Mouse (Mus musculus) monocyte, adult 5-6 weeks (primary cell): ENCODE data around the gene Tmem222. TPM values are rescaled to one million over a fixed set of nuclear protein-coding genes. Genes with fewer than 3 reads are reported as not detected.

Experiments used
- ATAC-seq: fragments of 153-309, 156-312 bp; replicated peaks from 2 replicates; pipeline ENCODE4 v1.8.0; 2017; ENCODE audit warnings: mild to moderate bottlenecking; ENCODE audit not compliant: low TSS enrichment, insufficient number of reproducible peaks, severe bottlenecking, poor library complexity, low FRiP score
- total RNA-seq: library from RNA; stranded (forward); fragments of 200-1000, 200-491, 200-594 nt; gene quantifications from 3 replicates; pipeline ENCODE4 v1.2.3, GENCODE M21; 2017

Gene Tmem222
- total RNA-seq, 1 experiment from 2014 or later = 25.7 TPM

- no peak for ATAC-seq
Observed at GRCm38 (mm10) chr4:133286476-133287077, 9.0 kb upstream of the Tmem222 start.

DNA sequence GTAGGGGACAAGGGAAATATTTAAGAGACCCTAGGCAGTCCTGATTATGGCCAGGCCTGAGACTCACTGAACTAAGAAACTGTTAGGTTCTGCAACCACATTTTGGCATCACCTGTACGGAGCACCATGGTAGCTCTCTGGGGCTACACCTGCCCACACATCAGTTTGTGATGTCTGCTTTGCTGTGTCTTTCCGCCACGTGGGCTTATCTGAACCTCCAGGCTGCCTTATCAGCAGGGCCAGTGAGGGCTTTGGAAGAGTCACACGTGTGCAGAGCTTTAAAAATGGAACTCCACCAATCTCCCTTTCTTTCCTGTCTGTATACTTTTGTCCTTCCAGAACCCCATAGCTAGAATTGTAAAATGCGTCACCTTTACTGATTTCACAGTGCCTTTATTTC, 8.4 kb upstream of the Tmem222 start:
- no peak for ATAC-seq

- ATAC-seq = no peak
Observed at GRCm38 (mm10) chr4:133285299-133285698, 7.7 kb upstream of the Tmem222 start.

DNA sequence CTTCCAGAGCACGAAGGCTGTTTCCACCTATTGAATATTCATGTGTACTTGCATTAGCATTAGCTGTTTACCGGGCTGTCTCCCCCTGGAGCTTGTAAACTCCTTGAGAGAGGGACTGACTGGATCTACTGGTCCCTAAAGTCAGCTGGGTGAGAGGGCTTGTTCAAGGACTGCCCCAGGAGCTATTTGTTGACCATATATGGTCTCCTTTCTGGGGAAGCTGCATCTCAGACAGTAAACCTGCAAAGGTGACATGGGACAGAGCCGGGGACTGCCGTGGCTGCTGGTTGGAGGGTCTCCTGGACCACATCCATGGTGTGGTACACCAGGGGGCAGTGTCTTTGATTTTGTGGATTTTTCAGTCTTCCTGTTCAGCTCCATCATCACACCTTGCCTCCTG, 5.1 kb upstream of the Tmem222 start:
- no peak for ATAC-seq

GRCm38 (mm10) chr4:133281951-133282481, 4.4 kb upstream of the Tmem222 start:
- ATAC-seq = no peak

DNA sequence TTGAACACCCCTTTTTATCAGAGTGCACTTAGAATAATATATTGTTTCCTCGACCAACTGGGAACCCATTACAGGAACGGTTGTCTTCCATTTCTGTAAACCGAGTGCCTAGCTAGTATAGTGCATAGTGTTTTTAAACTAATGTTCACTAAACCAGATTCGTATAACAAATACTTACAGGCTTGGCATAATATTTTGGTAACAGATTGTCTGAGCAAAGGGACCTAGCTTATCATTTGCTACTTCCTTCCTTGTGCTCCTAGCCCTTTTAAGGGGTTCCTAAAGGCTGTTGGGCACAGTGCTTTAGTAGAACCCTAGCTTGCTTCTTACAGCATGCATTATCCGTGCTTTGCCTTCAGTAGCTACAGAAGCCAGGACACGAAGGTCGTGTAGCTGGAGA, 3.9 kb upstream of the Tmem222 start:
- ATAC-seq = no peak

GRCm38 (mm10) chr4:133278482-133278881, 890 bp upstream of the Tmem222 start:
- ATAC-seq = no peak

DNA sequence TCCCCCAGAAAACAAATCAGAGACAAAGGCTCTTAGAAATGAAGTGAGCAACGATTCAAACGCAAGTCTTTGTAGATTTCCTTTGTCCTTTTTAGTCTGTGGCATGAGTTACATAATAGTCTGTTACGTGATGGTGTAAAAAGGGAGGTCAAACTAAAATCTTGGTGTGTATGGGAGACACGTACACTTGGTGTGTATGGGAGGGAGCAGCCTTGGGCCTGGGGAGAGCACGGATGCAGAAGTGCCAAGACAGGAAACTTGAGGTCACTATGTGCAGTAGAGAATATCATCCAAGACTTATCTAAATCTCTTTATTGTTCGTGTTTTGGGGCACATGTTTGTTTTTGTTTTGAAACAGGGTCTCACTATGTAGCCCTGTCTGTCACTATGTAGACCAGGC, 475 bp upstream of the Tmem222 start:
- no peak for ATAC-seq

GRCm38 (mm10) chr4:133270929-133271328, 6.7 kb downstream of the Tmem222 start:
- no peak for ATAC-seq

- ATAC-seq = no peak
Observed at GRCm38 (mm10) chr4:133269596-133269995, 8.0 kb downstream of the Tmem222 start.

- no peak for ATAC-seq
Observed at GRCm38 (mm10) chr4:133268931-133269330, 8.7 kb downstream of the Tmem222 start.

DNA sequence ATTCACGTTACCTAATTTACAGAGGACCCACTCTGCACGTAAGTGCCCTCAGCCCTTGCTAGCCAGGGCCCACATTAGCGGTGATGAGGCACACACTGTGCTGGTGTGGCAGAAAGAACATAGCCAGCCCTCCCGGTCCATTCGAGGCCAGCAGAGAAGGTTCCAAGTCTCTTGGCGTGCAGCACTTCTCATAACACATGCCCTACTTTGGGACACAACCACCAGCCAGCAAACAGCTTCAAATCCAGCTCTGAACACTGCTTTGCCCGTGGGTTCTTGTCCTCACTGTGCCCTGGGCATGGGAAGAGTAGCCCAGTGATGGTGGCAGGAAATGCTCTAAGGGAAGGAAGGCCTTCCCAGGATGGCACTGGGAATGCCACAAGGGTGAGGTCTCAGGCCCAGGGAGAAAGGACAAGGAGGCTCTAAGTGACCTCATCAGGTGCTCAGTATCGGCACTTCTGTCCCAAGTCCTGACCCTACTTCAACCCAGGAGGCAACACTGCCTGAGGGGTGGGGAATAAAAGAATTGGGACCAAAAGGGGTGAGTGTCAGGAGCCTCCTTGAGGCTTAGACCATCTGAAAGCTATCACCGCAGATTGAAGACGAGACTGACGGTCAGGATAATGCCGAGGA, 11.2 kb downstream of the Tmem222 start:
- ATAC-seq = no peak

DNA sequence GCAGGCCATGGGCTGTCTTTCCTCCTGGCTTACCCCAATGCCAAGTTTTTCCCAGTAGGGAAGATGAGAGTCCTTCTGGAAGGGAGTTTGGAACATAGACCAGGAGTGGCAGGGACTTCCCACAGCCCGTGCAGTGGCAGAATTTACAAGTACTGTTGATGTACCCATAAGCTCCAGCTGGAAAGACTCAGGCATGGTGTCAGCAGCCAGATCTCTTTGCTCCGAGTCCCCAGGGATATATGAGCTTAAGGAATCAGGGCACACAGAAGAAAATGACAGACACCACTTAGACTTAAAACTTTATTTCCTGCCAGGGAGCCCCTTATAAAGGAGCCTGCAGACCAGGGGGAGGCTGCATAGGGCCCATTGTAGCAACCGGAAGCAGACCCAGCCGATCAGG, 11.8 kb downstream of the Tmem222 start:
- ATAC-seq = no peak

DNA sequence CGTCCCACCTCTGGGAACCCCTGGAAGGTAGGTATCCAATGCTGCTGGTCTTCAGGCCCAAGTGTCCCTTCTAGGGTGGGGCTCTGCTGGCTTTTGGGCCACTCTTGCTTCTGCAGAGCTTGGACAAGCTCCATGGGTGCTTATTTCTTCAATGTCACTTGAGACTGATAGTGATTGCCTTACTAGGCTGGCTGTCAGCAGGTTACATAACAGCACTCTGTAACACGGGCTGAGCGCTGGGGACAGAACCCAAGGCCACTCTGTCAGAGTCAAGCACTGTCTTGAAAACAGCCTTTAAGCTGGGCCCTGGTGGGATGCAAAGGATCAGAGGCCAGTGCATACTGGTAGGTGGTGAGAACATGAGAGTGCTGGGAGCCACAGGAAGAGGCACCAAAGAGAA, 12.3 kb downstream of the Tmem222 start:
- ATAC-seq = no peak

GRCm38 (mm10) chr4:133264559-133264958, 13.0 kb downstream of the Tmem222 start:
- no peak for ATAC-seq

GRCm38 (mm10) chr4:133263756-133264155, 13.8 kb downstream of the Tmem222 start:
- ATAC-seq = no peak

DNA sequence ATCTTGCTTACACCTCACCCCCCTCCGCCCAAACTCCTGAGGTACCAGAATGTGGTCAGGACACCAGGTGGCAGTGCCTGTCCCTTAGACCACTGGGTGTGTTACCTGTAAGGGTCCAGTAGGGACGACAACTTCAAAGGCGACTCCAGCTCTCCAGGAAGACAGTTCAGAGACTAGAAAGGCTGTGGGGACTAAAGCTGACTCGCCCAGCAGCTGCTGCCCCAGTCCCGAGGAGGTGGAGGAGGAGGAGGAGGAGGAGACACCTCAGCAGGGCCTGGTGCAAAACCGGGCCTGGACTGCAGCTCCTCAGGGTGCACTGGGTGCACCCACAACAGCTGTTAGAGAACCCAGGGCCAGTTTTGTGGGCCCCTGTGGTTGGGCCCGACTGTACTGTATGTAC, 14.7 kb downstream of the Tmem222 start, which contains the start of gene Sytl1:
Gene Sytl1, minus strand, starts transcription at position 232 of the 400 bp plus-strand sequence.
- ATAC-seq = no peak

DNA sequence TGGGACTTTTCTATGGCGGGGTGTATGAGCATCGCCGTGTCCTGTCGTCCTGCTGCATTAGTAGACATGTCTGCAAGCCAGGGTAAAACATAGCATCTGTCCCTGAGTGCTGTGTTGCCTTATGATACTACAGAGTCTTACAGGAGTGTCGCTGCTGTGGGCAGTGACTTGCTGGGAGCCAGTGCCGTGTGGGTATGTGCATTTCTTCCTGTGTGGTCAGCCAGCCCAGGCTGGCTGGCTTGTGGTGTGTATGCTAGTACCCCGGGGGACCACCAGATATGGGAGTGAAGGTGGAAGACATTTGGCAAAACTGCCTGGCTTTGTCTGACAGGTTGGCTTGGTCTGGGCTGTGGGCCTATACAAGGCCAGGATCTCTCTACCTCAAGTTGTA, 15.2 kb downstream of the Tmem222 start:
- no peak for ATAC-seq

GRCm38 (mm10) chr4:133261641-133262374, 15.8 kb downstream of the Tmem222 start:
- ATAC-seq = no peak
